Mouse (Mus musculus): ENCODE data around the gene Mbd6.

- TF ChIP-seq CTCF (IDR thresholded peaks at IDR 0.05; ENCODE audit: control insufficient read depth, insufficient read depth, low read length) (no peak), POLR2A (IDR thresholded peaks at IDR 0.05; ENCODE audit: borderline replicate concordance, control insufficient read depth, low read depth, low read length) (no peak)
Observed at GRCm38 (mm10) chr10:127321621-127322020, 32.8 kb upstream of the Mbd6 start, which contains the start of gene Arhgap9.

Measured in bone marrow, adult 2 months (tissue).